Mouse (Mus musculus) embryo, embryonic 10 days (tissue): Measurements from ENCODE around the gene Ap1g1.

Experiments used
- DNase-seq: peaks from one replicate; pipeline ENCODE4 v3.0.0-alpha.2; 2015; ENCODE audit warnings: low spot score

Ap1g1 gene

DNA sequence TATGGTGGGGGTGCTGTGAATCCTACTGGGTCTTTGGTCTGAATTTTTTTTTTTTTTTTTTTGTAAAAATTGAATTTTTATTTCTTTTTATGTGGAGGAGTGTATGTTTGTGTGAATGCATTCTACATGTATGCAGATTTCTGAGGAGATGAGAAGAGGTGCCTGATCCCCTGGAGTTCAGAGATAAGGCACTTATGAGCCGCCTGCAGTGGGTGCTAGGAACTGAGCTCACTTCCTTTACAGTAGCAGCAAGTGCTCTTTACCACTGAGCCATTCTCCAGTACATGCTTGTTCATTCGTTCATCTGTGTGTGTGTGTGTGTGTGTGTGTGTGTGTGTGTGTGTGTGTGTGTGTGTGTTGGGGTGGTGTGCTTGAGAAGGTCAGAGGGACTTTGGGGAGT lies 12.6 kb downstream of the Ap1g1 start:
- DNase-seq = no peak

GRCm38 (mm10) chr8:109795166-109795565 lies 16.8 kb downstream of the Ap1g1 start:
- DNase-seq = no peak

- DNase-seq = no peak
Observed at GRCm38 (mm10) chr8:109798721-109799120, 20.4 kb downstream of the Ap1g1 start.

DNA sequence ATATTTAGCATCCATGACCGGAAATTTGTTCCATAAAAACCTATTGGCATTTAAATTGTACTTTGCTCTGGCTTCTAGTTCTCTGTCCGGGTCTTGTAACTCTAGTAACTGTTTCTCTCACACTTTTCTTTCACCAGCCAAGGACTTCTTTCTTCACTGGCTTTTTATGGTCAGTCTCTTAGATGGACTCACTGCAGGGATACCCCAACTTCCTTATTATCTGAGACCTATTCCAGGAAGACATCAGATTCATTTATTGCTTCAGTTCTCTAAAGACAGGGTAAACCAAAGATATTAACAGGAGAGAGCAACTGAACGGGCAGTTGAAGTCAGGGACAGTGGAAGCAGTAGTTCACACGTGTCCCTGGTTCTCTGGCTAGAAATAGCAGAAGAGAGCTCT lies 20.9 kb downstream of the Ap1g1 start:
- no peak for DNase-seq

- no peak for DNase-seq
Observed at GRCm38 (mm10) chr8:109800325-109800724, 22.0 kb downstream of the Ap1g1 start.

DNA sequence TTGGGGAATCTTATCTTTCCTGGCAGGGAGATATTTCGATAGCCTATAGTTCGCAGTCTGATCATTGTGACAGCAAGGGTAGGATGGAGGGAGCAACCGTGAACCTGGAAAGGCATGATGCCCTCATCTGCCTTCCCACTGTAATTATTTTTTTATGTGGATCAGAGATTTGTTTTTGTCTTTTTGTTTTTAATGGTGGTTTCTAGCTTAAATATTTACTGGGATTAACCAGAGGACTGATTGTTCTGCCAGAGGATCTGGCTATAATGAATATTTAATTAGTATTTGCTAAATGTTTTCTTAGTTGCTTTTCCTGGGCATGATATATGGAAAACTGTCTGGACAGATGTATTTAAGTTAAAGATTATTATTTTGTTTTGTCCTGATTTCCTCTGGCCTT lies 24.9 kb downstream of the Ap1g1 start:
- no peak for DNase-seq

- no peak for DNase-seq
Observed at GRCm38 (mm10) chr8:109803801-109804200, 25.4 kb downstream of the Ap1g1 start.

GRCm38 (mm10) chr8:109806522-109806921 lies 28.2 kb downstream of the Ap1g1 start:
- DNase-seq = no peak

- no peak for DNase-seq
Observed at GRCm38 (mm10) chr8:109807401-109808119, 29.2 kb downstream of the Ap1g1 start.

DNA sequence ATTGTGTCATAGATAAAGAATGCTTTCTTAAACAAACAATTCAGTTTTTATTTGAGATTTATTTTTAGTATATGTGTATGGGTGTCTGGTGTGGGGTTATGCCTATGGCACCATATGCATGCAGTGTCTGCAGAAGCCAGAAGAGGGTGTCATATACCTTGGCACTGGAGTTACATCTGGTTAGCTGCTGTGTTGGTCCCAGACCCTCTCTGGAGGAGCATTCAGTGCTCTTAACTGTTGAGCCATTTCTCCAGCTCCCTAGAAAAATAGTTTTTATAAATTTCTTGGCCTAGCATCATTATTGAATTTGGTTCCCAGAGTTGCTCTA lies 29.7 kb downstream of the Ap1g1 start:
- no peak for DNase-seq

- no peak for DNase-seq
Observed at GRCm38 (mm10) chr8:109810434-109810833, 32.1 kb downstream of the Ap1g1 start.

DNA sequence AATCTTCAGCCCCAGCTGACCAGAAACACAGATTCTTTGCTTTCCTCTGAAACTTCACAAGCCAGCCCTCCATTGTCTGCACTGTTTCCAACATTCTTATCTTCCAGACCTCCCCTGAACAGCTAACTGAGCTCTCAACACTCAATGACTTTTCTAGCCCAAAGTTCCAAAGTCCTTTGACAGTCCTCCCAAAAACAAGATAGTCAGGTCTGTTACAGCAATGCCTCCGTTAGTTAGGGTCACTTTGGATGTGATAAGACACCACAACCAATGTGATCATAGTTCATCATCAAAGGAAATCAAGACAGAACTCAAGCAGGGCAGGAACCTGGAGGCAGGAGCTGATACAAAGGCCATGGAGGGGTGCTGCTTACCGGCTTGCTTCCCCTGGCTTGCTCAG lies 36.9 kb downstream of the Ap1g1 start:
- no peak for DNase-seq

GRCm38 (mm10) chr8:109817933-109818332 lies 39.6 kb downstream of the Ap1g1 start:
- DNase-seq = no peak

GRCm38 (mm10) chr8:109823561-109823960 lies 45.2 kb downstream of the Ap1g1 start:
- DNase-seq = no peak

DNA sequence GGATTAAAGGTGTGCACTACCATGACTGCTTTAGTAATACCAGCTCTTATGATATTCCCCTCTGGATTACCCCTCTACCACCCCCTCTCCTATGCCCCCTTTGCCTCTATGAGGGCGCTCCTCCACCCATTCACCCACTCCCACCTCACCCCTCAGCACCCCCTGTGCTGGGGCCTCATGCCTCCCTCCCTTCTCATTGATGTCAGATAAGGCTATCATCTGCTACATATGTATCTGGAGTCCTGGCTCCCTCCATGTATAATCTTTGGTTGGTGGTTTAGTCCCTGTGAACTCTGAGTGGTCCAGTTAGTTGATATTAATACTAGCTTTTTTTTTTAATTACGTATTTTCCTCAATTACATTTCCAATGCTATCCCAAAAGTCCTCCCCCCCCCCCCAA lies 61.5 kb downstream of the Ap1g1 start:
- no peak for DNase-seq

DNA sequence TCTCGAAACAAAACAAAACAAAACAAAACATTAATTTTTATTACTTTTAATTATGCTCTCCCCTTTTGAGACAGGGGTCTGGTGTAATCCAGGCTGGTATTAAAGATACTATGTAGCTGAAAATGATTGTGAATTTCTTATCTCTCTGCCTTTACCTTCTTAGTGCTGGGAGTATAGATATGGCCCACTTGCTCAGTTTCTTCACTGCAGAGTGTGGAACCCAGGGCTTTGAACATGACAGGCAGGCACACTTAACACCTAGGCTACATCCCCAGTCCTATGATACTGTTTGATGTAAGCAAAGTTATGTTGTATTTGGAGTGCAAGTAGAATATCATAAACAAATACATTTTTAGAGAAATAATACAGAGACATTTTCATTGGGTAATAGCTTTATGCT lies 64.1 kb downstream of the Ap1g1 start:
- no peak for DNase-seq

GRCm38 (mm10) chr8:109847866-109848265 lies 69.5 kb downstream of the Ap1g1 start:
- DNase-seq = no peak

DNA sequence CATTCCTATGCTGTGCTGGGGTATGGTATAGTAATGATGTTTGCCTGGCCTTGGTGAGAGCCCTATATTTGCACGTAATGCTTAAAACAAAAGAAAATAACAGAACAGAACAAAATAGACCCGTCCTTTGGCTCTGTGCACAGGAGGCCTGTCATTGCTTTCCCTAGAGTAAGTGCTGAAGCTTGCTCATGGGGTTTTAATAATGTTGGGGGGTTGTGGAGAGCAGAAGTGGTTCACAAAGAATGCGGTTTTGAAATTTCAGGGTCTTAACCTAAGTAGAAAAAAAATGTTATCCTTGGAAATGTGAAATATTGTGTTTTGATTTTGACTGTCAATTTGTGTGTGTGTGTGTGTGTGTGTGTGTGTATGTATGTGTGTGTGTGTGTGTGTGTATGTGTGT lies 70.6 kb downstream of the Ap1g1 start:
- DNase-seq = no peak

DNA sequence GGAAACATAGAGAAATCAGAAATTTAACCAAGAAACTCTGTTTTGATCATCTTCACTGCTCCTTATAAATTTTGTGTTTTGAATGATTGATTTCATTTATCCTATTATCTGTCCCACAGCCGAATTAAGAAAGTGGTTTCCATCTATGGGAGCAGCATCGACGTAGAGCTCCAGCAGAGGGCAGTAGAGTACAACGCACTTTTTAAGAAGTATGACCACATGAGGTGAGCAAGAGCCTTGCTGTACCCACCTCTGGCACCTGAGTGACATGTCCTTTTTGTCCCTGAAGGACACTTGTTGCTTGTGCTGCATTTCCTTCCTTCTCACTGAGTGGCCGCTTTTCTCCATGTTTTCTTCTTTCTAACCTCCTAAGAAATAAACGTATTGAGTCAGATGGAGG lies 75.1 kb downstream of the Ap1g1 start:
- DNase-seq = peak; percentile 83

DNA sequence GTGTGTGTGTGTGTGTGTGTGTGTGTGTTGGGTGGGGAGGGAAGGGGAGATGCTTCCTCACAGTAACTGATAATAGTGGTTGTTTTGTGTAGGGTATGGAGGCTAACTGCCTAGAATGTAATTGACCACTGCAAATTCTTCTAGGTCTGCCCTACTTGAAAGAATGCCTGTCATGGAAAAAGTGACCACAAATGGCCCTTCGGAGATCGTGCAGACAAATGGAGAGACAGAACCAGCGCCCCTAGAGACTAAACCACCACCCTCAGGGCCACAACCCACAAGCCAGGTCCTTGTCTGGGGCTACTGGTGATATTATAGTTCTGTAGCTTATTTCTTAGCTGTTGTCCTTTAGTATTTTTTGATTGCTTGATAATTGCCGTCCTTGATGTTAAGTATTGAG lies 76.2 kb downstream of the Ap1g1 start:
- no peak for DNase-seq

DNA sequence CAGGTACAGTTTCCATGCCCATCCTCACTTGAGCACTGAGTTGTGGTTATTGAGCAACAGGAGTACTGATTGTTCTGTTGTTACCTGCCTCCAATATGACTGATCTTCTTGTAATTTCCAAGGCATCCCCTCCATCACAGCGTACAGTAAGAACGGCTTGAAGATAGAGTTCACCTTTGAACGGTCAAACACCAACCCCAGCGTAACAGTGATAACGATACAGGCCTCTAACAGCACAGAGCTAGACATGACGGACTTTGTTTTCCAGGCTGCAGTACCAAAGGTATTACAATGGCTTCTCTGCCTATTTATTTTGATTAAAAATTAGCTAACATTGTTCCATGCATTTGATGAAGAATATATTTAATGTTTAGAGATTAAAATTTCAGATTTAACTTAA lies 77.1 kb downstream of the Ap1g1 start:
- DNase-seq = no peak

DNA sequence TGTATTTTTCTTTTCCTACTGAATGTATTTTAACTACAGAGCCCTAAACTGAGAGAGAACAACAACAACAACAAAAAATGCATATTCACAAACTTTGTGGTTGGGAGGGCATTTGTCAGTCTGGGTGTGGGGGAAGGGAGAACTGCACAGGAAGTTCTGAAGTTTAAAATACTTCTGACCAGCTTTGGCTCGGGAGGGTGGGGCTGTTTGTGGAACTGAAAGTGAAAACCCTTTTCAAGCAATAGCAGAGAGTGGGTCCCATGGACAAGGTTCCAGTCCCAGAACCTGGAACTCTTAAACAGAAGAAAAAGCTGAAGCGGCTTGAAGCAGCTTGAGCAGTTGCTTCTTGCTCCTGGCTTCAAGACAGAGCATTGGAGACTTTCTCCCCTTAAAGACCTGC lies 85.0 kb downstream of the Ap1g1 start:
- DNase-seq = no peak

DNA sequence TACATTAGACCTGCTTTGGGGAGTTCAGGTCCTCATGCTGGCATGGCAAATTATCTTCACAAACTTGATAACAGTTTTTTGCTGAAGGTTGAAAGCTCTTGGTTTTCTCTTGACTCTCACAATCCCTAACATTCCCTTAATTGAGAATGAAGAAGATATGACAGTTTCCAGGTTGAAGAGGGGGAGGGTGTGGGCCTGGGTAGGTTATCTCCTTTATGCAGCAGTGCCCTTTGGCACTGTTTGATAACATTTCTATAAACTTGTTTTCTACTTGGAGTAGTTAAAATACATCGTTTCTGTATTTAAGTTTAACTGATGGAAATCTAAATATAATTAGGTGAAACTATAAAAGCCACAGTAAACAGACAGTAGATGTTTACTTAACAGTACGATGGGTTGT lies 86.4 kb downstream of the Ap1g1 start:
- DNase-seq = no peak

DNA sequence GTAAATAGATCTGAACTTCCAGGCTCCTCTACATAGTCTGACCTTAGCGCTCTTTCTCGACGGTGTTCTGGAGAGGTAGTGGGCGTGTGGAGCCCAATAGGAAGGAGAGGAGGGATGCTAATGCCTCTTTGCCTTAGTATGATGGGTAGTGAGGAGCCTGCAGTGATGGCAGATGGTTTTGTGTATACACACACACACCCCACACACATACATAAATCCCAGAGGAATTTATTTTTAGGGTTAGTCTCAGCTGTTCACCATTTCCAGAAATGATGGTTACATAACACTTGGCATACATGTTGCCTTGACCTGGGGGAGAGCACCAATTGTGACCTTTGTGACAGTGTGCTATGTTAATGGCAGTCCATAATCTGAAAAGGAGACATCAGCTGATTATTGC lies 87.2 kb downstream of the Ap1g1 start:
- DNase-seq = no peak

GRCm38 (mm10) chr8:109866690-109867089 lies 88.3 kb downstream of the Ap1g1 start:
- DNase-seq = no peak
